Mouse (Mus musculus): ENCODE data around the gene Smad1.

Smad1 gene

GRCm38 (mm10) chr8:79370646-79371290, 28.6 kb downstream of the Smad1 start:
- Histone ChIP-seq H3K4me3 (replicated peaks; ENCODE audit: low read length) (no peak overlapping the region), H3K4me1 (replicated peaks; ENCODE audit: low read depth, low read length) (peaks cover 13% of the 10 kb centered on the region), H3K27me3 (ENCODE audit: insufficient read depth, low read length) (no peaks in the 10 kb centered on the region), H3K9me3 (ENCODE audit: low read length) (no peaks in the 10 kb centered on the region), H3K36me3 (ENCODE audit: insufficient read depth, low read length) (peaks cover 44% of the 10 kb centered on the region)
- no peak for TF ChIP-seq CTCF (conservative IDR thresholded peaks at IDR 0.05; ENCODE audit: low read length)
- TF ChIP-seq NANOG (IDR thresholded peaks at IDR 0.05; ENCODE audit: borderline replicate concordance, low read length) = no peak
- no peak for TF ChIP-seq POU5F1 (IDR thresholded peaks at IDR 0.05; ENCODE audit: borderline replicate concordance, low read length)

GRCm38 (mm10) chr8:79369163-79369562, 30.2 kb downstream of the Smad1 start:
- TF ChIP-seq POU5F1 (IDR thresholded peaks at IDR 0.05; ENCODE audit: borderline replicate concordance, low read length) (no peak), NANOG (IDR thresholded peaks at IDR 0.05; ENCODE audit: borderline replicate concordance, low read length) (no peak), CTCF (conservative IDR thresholded peaks at IDR 0.05; ENCODE audit: low read length) (no peak)
- Histone ChIP-seq H3K27me3 (ENCODE audit: insufficient read depth, low read length) (no peaks in the 10 kb centered on the region), H3K36me3 (ENCODE audit: insufficient read depth, low read length) (peaks cover 49% of the 10 kb centered on the region), H3K9me3 (ENCODE audit: low read length) (no peaks in the 10 kb centered on the region), H3K4me3 (replicated peaks; ENCODE audit: low read length) (no peak overlapping the region), H3K4me1 (replicated peaks; ENCODE audit: low read depth, low read length) (peaks cover 13% of the 10 kb centered on the region)

DNA sequence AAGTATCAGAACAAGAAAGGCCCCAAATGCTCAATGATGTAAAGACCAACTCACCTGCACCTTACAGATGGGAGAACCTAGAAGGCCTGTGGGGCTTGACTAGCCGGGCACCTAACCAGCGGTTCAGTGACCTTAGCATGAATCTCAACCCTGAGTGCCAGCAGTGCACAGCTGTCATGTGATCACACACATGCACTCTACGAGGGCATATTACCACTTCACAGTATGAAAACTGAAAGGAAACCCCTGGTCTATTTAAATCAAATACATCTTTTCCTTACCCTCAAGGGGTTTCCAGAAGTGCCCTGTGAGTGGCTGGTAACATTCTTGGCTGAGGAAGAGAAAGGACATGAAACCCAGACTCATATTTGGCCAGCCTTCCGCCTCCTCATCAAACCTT, 31.4 kb downstream of the Smad1 start:
- TF ChIP-seq CTCF (conservative IDR thresholded peaks at IDR 0.05; ENCODE audit: low read length) (no peak), NANOG (IDR thresholded peaks at IDR 0.05; ENCODE audit: borderline replicate concordance, low read length) (no peak), POU5F1 (IDR thresholded peaks at IDR 0.05; ENCODE audit: borderline replicate concordance, low read length) (no peak)
- Histone ChIP-seq H3K9me3 (ENCODE audit: low read length) (no peaks in the 10 kb centered on the region), H3K27me3 (ENCODE audit: insufficient read depth, low read length) (no peaks in the 10 kb centered on the region), H3K4me1 (replicated peaks; ENCODE audit: low read depth, low read length) (peaks cover 11% of the 10 kb centered on the region), H3K4me3 (replicated peaks; ENCODE audit: low read length) (no peak overlapping the region), H3K36me3 (ENCODE audit: insufficient read depth, low read length) (peaks cover 57% of the 10 kb centered on the region)

- Histone ChIP-seq H3K36me3 (ENCODE audit: insufficient read depth, low read length) (peaks cover 55% of the 10 kb centered on the region), H3K4me3 (replicated peaks; ENCODE audit: low read length) (no peak overlapping the region), H3K9me3 (ENCODE audit: low read length) (no peaks in the 10 kb centered on the region), H3K27me3 (ENCODE audit: insufficient read depth, low read length) (no peaks in the 10 kb centered on the region), H3K4me1 (replicated peaks; ENCODE audit: low read depth, low read length) (peaks cover 5% of the 10 kb centered on the region)
- no peak for TF ChIP-seq POU5F1 (IDR thresholded peaks at IDR 0.05; ENCODE audit: borderline replicate concordance, low read length)
- TF ChIP-seq CTCF (conservative IDR thresholded peaks at IDR 0.05; ENCODE audit: low read length) = no peak
- TF ChIP-seq NANOG (IDR thresholded peaks at IDR 0.05; ENCODE audit: borderline replicate concordance, low read length) = no peak
These were observed 32.0 kb downstream of the Smad1 start for GRCm38 (mm10) chr8:79367350-79367749.

- TF ChIP-seq CTCF (conservative IDR thresholded peaks at IDR 0.05; ENCODE audit: low read length) (no peak), NANOG (IDR thresholded peaks at IDR 0.05; ENCODE audit: borderline replicate concordance, low read length) (no peak), POU5F1 (IDR thresholded peaks at IDR 0.05; ENCODE audit: borderline replicate concordance, low read length) (no peak)
- no peaks in the 10 kb centered on the region for H3K27me3 ChIP-seq (ENCODE audit: insufficient read depth, low read length)
- H3K36me3 ChIP-seq (ENCODE audit: insufficient read depth, low read length) = peaks cover 44% of the 10 kb centered on the region
- no peak overlapping the region for H3K4me3 ChIP-seq (replicated peaks; ENCODE audit: low read length)
- H3K4me1 ChIP-seq (replicated peaks; ENCODE audit: low read depth, low read length) = peaks cover 4% of the 10 kb centered on the region; the same call in 1 of the 2 replicates
- H3K9me3 ChIP-seq (ENCODE audit: low read length) = no peaks in the 10 kb centered on the region
These were observed 33.1 kb downstream of the Smad1 start for GRCm38 (mm10) chr8:79366227-79366626.

GRCm38 (mm10) chr8:79365707-79366106, 33.6 kb downstream of the Smad1 start:
- Histone ChIP-seq H3K4me3 (replicated peaks; ENCODE audit: low read length) (no peak overlapping the region), H3K27me3 (ENCODE audit: insufficient read depth, low read length) (no peaks in the 10 kb centered on the region), H3K4me1 (replicated peaks; ENCODE audit: low read depth, low read length) (peaks cover 5% of the 10 kb centered on the region; the same call in 1 of the 2 replicates), H3K36me3 (ENCODE audit: insufficient read depth, low read length) (peaks cover 39% of the 10 kb centered on the region), H3K9me3 (ENCODE audit: low read length) (no peaks in the 10 kb centered on the region)
- no peak for TF ChIP-seq POU5F1 (IDR thresholded peaks at IDR 0.05; ENCODE audit: borderline replicate concordance, low read length)
- no peak for TF ChIP-seq CTCF (conservative IDR thresholded peaks at IDR 0.05; ENCODE audit: low read length)
- no peak for TF ChIP-seq NANOG (IDR thresholded peaks at IDR 0.05; ENCODE audit: borderline replicate concordance, low read length)

GRCm38 (mm10) chr8:79364806-79365205, 34.5 kb downstream of the Smad1 start:
- no peaks in the 10 kb centered on the region for H3K27me3 ChIP-seq (ENCODE audit: insufficient read depth, low read length)
- TF ChIP-seq POU5F1 (IDR thresholded peaks at IDR 0.05; ENCODE audit: borderline replicate concordance, low read length) = no peak
- no peak for TF ChIP-seq NANOG (IDR thresholded peaks at IDR 0.05; ENCODE audit: borderline replicate concordance, low read length)
- TF ChIP-seq CTCF (conservative IDR thresholded peaks at IDR 0.05; ENCODE audit: low read length) = no peak
- no peaks in the 10 kb centered on the region for H3K9me3 ChIP-seq (ENCODE audit: low read length)
- peaks cover 9% of the 10 kb centered on the region; the same call in 1 of the 2 replicates for H3K4me1 ChIP-seq (replicated peaks; ENCODE audit: low read depth, low read length)
- peaks cover 30% of the 10 kb centered on the region for H3K36me3 ChIP-seq (ENCODE audit: insufficient read depth, low read length)
- H3K4me3 ChIP-seq (replicated peaks; ENCODE audit: low read length) = no peak overlapping the region

DNA sequence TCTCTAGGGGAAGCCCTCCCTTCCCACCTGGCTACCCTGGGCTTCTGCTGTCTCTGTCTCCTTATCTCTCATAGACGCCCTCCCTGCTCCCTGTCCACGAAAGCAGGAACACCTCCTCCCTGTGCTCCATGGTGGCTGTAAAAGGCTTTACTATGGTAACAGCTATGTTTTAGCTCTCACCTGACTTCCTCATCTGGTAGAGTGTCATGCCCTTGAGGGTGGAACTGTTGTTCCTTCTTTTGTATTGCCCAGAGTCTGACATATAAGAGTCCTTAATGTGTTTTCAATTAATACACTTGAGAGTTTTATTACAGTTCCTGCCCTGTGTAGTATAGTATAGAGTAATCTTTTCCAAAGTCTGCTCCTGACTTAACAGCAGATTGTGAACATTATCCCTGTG, 36.9 kb downstream of the Smad1 start:
- no peak for TF ChIP-seq CTCF (conservative IDR thresholded peaks at IDR 0.05; ENCODE audit: low read length)
- TF ChIP-seq NANOG (IDR thresholded peaks at IDR 0.05; ENCODE audit: borderline replicate concordance, low read length) = no peak
- TF ChIP-seq POU5F1 (IDR thresholded peaks at IDR 0.05; ENCODE audit: borderline replicate concordance, low read length) = no peak
- H3K4me3 ChIP-seq (replicated peaks; ENCODE audit: low read length) = no peak overlapping the region
- no peaks in the 10 kb centered on the region for H3K27me3 ChIP-seq (ENCODE audit: insufficient read depth, low read length)
- peaks cover 11% of the 10 kb centered on the region for H3K4me1 ChIP-seq (replicated peaks; ENCODE audit: low read depth, low read length)
- peaks cover 13% of the 10 kb centered on the region for H3K36me3 ChIP-seq (ENCODE audit: insufficient read depth, low read length)
- H3K9me3 ChIP-seq (ENCODE audit: low read length) = no peaks in the 10 kb centered on the region

Measured in E14TG2a.4 (cell line).